Mouse (Mus musculus) lung, adult 10 weeks (tissue): ENCODE measurements around the gene Gm5141. TPM values are rescaled to one million over a fixed set of nuclear protein-coding genes. Genes with fewer than 3 reads are reported as not detected.

ENCODE experiments used
- polyA plus RNA-seq: library from polyadenylated mRNA; stranded (reverse); fragments of 350-450 nt; fragmentation: Illumina TruSeq; extraction: RNeasy Lipid Tissue Mini Kit (QIAGEN cat#74804); gene quantifications from one replicate; pipeline ENCODE4 v1.2.3, GENCODE M21; 2014; ENCODE audit warnings: low read depth, low replicate concordance; ENCODE audit not compliant: insufficient read depth

Gm5141 gene
- polyA plus RNA-seq, result 1.2 TPM

GRCm38 (mm10) chr13:62785199-62786134 lies at the start of gene Gm5141:
Gene Gm5141 (minus strand): TSS chr13:62785808.

GRCm38 (mm10) chr13:62760432-62761415 lies 24.9 kb downstream of the Gm5141 start, which contains the start of gene Platr25:
Gene Platr25 (minus strand): TSS chr13:62760709.

Other genes with a start within 250 kb of the Gm5141 start
- not detected for gene Zfp935, start 227.3 kb downstream of the Gm5141 start, polyA plus RNA-seq
- gene Zfp934, start 214.6 kb downstream of the Gm5141 start, polyA plus RNA-seq, result 6.0 TPM
- 2.3 TPM for gene 6720489N17Rik, start 161.6 kb downstream of the Gm5141 start, polyA plus RNA-seq
- gene Platr25, start 25.1 kb downstream of the Gm5141 start, polyA plus RNA-seq, result 5.5 TPM
- 0.93 TPM for gene Fbp2, start 72.6 kb upstream of the Gm5141 start, polyA plus RNA-seq
- gene Fbp1, start 102.5 kb upstream of the Gm5141 start, polyA plus RNA-seq, result 0.76 TPM
- 85.8 TPM for gene 2010111I01Rik, start 179.1 kb upstream of the Gm5141 start, polyA plus RNA-seq